Mouse (Mus musculus) neutrophil, adult 65 days (primary cell): ENCODE measurements around the gene Sppl2a. TPM values are rescaled to one million over a fixed set of nuclear protein-coding genes. Genes with fewer than 3 reads are reported as not detected.

Experiments
- total RNA-seq: library from RNA; stranded (reverse); gene quantifications from 2 replicates; pipeline ENCODE4 v1.2.4, GENCODE M21; 2023

Gene Sppl2a
- 44.5 and 51.7 TPM in 2 replicates for total RNA-seq

DNA sequence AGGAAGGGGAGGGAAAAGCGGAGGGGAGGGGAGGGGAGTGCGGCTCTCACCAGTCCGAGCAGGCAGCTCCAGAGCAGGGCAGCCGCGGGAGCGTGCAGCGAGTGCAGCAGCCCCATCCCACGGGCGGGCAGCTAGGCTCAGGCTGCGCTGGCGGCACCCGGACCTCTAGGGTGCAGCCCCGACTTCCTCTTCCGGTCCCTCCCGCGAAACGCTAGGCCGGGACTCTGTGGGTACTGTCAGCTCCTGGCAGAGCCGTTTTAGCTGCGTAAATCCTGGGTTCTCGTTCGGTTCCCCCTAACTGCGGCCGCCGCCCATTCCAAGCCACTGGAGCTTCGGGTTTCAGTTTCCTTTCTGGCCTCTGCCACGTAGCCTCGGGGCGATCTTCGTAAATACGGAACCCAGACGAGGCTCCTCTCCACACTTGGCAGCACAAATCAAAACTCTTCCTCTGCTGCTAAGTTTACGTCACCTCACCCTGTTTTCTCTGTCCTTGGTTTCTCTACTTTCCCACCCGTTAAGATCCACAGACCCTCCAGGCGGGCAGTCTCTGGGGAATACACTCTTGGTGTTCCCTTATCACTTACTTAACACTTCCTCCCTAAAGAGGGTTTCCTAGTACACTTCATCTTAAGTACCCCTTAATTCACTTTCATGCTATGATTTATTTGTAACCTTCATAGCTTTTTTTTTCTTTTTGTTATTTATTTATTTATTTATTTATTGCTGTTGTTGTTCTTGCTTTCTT lies at the start of gene Sppl2a:
Gene Sppl2a, minus strand, starts transcription at position 339 of the 745 bp plus-strand sequence.

DNA sequence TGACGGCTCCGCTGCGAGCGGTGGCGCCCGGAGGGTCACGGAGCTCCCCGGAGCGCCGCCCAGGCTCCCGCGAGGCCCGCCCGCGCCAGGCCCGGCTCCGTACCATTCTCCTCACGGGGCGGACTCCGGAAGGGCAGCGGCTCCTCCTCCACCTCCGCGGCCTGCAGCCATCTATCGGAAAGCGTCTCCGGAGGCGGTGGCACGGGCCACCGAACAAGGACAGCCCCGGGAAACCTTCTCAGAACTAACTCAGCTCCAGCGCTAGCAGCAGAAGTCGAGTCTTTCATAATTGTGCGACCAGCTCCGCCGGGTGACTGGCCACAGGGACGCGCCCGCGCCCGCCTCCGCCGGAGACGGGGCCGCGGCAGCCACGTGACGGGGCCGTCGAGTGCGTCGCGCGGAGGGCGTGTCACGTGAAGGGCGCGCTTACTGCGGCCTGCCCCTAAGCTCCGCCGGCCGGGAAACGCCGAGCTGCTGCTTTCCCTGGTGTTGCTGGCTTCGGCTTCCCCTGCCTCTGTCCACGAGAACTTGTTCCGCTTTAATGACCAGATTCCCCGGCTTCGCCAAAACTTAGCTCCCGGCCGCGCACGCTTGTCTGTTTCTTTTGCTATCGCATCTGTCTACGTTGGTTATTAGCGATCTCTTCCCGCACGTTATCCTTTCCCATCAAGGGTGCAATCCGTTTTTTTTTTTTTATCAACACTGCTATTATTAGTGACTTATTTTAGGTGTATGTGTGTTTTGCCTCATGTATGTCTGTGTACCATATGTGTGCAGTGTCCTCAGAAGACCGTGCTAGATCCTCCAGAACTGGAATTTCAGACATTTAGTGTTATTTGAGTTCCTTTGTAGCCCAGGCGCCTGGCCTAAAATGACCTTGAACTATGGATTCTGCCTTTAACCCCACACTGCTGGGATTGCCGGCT lies 56.9 kb downstream of the Sppl2a start, which contains the start of gene Trpm7:
Gene Trpm7, minus strand, starts transcription at position 360 of the 926 bp plus-strand sequence.

Other genes starting within 250 kb of the Sppl2a start
- gene Usp8, start 225.9 kb downstream of the Sppl2a start, total RNA-seq: 38.2 and 43.8 TPM in 2 replicates
- not detected in 2 replicates for gene Usp50, start 149.8 kb downstream of the Sppl2a start, total RNA-seq
- 46.5 and 70.3 TPM in 2 replicates for gene Trpm7, start 57.0 kb downstream of the Sppl2a start, total RNA-seq
- 10.8 and 12.9 TPM in 2 replicates for gene Ap4e1, start 75.5 kb upstream of the Sppl2a start, total RNA-seq
- gene Blvra, start 137.4 kb upstream of the Sppl2a start, total RNA-seq: 11.5 and 19.6 TPM in 2 replicates
- gene Ncaph, start 200.7 kb upstream of the Sppl2a start, total RNA-seq: 36.7 and 44.3 TPM in 2 replicates
- gene Itpripl1, start 210.2 kb upstream of the Sppl2a start, total RNA-seq: 14.0 and 15.1 TPM in 2 replicates